Mouse (Mus musculus) heart, adult 2 months (tissue): ENCODE data around the gene Syt7.

ENCODE experiments used
- CTCF ChIP-seq: fragments of 200-600 bp; IDR thresholded peaks from 2 replicates; pipeline ENCODE4 v1.8.1; 2022; ENCODE audit warnings: antibody characterized with exemption, mild to moderate bottlenecking, moderate library complexity
- EP300 ChIP-seq: fragments of 200-500 bp; IDR thresholded peaks from 2 replicates; pipeline ENCODE4 v1.6.1; 2011; ENCODE audit warnings: low read depth, low read length, control low read depth; ENCODE audit not compliant: insufficient read depth
- POLR2A ChIP-seq: fragments of 200-500 bp; IDR thresholded peaks from 2 replicates; pipeline ENCODE4 v1.6.1; 2011; ENCODE audit warnings: mild to moderate bottlenecking, low read depth, low read length, control low read depth; ENCODE audit not compliant: insufficient read depth

GRCm38 (mm10) chr19:10339271-10339670, 49.6 kb upstream of the Syt7 start:
- TF ChIP-seq CTCF (no peak), POLR2A (no peak), EP300 (no peak)
